Mouse (Mus musculus) ES-Bruce4 (cell line): Measurements from ENCODE around the gene Mcub.

Source experiments
- CTCF ChIP-seq: IDR thresholded peaks from one replicate; pipeline ENCODE4 v1.8.1; 2011; ENCODE audit warnings: low read depth, low read length
- EP300 ChIP-seq: IDR thresholded peaks from 2 replicates; pipeline ENCODE4 v1.6.1; 2011; ENCODE audit warnings: low read depth, low read length; ENCODE audit not compliant: insufficient read depth
- POLR2A ChIP-seq: IDR thresholded peaks from one replicate; pipeline ENCODE4 v1.8.1; 2011; ENCODE audit warnings: low read length; ENCODE audit not compliant: insufficient read depth

GRCm38 (mm10) chr3:129923581-129923980 is 46.4 kb downstream of the Mcub start:
- TF ChIP-seq EP300, result no peak
- TF ChIP-seq CTCF, result no peak
- no peak for TF ChIP-seq POLR2A
